Mouse (Mus musculus) lung, adult 2 months (tissue): Measurements from ENCODE around the gene Bcan.

Experiments used
- CTCF ChIP-seq: fragments of 200-500 bp; IDR thresholded peaks from 2 replicates; pipeline ENCODE4 v1.5.1; 2011; ENCODE audit warnings: mild to moderate bottlenecking, low read length, control low read depth; ENCODE audit not compliant: insufficient read depth
- POLR2A ChIP-seq: fragments of 200-500 bp; IDR thresholded peaks from 2 replicates; pipeline ENCODE4 v1.6.1; 2011; ENCODE audit warnings: low read depth, mild to moderate bottlenecking, control low read depth, low read length, borderline replicate concordance; ENCODE audit errors: extremely low read depth

DNA sequence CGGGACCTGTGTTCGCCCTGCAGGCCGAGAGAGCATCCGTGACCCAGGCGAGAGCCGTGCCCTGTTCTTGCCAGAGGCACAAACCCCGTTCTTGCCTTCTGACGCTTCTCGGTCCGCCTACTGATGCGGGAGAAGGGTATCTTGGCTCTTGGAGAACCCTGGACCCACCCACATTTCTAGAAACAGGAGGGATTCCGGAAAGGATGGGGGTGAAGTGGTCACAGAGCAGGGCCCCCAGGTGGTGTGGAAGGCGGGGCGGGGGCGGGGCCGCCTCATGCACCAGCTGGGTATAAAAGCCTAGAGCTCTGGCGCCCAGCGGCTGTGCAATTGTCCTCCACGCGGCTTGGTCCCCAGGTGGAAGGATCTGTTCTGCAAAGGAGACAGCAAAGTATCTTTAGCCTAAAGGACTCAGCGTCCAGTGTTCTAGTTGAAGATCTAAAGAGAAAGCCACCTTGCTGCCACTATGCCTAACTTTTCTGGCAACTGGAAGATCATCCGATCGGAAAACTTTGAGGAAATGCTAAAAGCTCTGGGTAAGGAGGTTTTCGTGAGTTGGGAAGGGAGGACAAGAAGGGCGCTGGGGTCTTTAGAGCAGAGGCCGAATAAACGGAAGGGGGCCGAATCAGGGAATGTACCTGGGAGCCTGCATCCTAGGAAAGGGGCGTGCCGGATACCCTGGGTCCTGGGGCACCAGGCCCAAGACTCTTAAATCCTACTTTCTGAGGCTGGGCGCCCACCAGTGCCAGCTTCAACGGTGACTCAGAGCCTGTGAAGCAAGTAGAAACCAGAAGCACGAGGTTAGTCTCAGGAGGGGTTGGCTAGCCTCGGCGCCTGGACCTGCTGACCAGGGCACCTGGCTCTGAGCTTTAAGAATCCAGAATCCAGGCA is 51.4 kb downstream of the Bcan start, which contains the start of gene Crabp2:
- TF ChIP-seq CTCF (no peak), POLR2A (no peak)
